Mouse (Mus musculus) c-Kit-positive CD71-positive TER-119-positive erythroid progenitor cells, embryonic 14.5 days (primary cell): Measurements from ENCODE around the gene Cib4.

ENCODE experiments used
- DNase-seq: peaks from one replicate; pipeline ENCODE4 v3.0.0-alpha.2; 2013; ENCODE audit warnings: low spot score

The Cib4 gene

DNA sequence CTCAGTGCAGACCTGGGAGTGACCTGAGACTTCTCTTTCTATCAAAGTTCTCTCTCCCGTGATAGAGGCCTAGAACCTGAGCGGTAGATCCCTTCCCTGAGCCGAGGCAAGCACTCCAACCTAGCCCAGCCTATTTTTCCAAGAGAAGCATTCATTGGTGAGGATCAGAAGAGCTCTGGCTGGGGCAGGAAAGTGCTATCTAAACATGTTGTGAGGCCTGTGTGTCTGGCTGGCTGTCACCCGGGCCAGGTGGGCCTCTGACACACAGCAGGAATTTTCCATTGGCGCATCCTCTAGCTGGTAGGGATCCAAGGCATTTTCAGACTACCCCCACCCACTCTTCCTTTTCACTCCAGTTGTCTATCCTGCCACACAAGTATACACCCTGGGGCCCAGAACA lies 26.2 kb upstream of the Cib4 start:
- DNase-seq, result no peak

DNA sequence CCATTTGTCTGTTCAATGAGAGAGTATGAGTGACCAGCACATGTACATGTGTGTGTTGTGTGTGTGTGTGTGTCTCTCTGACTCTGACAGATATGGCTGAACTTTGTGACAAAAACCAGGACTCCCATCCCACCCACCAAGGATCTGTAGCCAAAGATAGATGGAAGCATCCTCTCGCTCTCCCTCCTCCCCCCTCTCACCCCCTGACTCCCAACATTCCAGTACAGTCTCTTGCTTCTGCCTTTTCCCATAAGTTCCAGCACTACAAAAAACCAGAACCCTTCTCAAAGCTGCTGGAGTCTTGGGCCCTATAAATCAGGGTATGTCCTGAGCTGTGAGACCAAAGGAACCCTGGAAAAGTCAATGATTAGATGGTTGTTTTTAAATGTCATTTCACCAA lies 22.8 kb upstream of the Cib4 start:
- DNase-seq, result no peak

DNA sequence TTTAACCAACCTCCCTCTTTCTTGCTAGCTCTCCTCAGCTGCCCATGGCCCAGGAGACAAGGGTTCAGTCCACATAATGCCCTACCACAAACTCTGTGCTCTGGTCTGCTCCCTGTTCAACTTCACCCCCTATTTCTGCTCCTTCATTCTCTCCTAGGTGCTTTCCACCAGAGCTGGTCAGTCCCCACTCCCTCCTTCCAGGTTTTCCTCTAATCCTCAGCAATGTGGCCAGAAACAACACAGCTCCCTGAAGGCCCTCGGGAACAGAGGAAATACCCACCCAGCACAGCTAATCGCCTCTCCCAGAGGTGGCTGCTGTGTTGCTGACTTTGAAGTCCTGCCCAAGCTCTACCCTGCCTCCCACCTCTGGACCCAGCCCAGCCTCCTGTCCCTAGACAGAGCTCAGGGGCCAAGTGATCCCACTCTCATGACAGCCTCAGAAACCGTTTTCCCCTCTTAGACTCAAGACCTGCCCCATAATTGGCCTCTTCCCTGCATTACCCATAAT lies 14.4 kb upstream of the Cib4 start:
- DNase-seq, result no peak

- no peak for DNase-seq
These were observed 13.8 kb upstream of the Cib4 start for GRCm38 (mm10) chr5:30559421-30559820.

DNA sequence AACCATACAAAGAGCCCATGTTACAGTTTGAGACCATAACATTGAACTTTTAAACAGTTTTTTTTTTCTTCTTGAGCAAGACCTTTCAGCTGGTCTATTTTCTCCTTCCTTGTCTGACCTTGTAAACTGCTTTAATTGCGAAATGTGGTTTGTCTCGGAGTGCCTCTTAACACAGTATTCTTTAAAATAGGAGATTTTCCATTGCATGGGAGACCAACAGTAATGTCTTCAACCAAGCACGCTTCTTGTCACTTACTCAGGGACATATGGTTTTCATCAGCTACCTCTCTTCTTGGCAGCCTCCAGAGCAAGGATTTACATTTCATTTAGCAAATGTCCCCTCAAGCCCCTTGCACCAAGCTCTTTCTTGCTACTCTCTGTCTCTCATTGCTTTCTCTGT lies 10.6 kb upstream of the Cib4 start:
- no peak for DNase-seq

- no peak for DNase-seq
These were observed 9.3 kb upstream of the Cib4 start for GRCm38 (mm10) chr5:30554981-30555380.

- no peak for DNase-seq
These were observed 8.3 kb upstream of the Cib4 start for GRCm38 (mm10) chr5:30553936-30554335.

DNA sequence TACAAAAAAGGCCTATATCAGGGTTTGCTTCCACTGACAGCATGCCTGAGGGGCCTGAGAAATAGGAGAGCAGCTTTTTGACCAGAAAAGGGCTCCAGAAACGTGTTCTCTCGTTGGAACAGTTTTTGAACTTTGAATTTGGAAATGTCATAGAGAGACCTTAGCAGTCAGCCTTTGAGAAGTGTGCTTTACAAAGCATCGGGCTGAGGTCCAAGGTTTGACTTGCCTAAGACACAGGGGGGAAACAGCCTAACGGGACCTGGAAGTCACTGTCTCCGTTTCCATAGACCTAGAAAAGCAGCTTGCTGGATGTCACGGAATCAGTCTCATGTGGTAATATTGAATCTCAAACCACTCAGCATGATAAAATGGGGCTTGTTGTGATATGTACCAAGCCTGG lies 6.4 kb upstream of the Cib4 start:
- DNase-seq, result no peak

GRCm38 (mm10) chr5:30551022-30551638 lies 5.5 kb upstream of the Cib4 start:
- DNase-seq, result no peak

DNA sequence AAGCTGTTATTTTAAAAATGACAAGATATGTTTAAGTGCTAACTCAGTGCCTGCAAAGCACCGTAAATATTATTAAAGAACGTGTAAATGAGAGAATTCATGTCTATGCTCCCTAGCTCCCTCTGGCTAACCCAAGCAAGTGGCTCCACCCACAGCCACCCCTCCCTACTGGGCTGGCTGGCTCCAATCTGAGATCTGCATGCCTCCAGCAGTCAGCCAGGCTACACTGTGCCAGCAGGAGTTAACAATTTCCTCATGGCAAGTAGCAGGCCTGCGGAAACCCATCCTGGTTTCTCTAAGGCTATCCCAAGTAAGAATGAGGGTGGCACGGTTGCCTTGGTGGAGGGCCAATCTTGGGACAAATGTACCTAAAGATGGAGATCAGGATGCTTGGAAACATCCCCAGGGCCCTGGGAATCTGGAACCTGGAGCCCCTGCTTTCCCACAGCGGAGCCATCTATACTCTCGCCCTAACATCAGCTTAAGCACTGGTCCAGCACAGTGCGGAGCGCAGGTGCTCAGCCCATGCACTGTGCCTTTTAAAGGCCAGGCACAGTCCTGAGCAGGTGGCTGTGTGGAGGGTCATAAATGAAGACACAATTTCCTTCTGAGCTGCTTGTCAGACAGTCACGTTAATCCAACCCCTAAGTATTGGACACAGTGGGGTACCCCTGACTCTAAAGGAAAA lies 4.8 kb upstream of the Cib4 start:
- no peak for DNase-seq

GRCm38 (mm10) chr5:30548681-30549080 lies 3.0 kb upstream of the Cib4 start:
- DNase-seq, result no peak

DNA sequence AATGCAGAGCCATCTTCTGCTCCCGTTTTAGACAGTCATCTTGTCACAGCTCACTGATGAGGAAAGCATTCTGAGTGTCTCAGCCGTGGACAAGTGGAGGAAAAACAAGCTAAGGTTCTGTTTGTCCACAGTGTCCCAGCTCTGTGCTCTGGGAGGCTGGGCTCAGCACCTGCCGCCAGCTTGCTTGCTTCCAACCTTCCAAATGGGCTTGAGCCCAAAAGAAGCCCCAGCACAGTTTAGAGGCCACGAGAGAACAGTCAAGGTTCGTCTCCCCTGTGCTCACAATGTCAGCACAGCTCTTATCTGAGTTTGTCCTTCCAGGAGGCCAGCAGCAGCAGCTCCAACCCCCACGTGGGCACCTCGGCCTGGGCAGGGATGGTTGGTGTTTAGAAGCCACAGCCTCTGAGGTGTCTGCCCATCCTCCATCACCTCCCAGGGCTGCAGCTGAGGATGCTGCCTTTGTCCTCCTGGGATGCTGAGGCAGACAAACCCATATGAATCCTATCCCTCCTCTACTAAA lies 9.5 kb downstream of the Cib4 start:
- DNase-seq, result no peak

DNA sequence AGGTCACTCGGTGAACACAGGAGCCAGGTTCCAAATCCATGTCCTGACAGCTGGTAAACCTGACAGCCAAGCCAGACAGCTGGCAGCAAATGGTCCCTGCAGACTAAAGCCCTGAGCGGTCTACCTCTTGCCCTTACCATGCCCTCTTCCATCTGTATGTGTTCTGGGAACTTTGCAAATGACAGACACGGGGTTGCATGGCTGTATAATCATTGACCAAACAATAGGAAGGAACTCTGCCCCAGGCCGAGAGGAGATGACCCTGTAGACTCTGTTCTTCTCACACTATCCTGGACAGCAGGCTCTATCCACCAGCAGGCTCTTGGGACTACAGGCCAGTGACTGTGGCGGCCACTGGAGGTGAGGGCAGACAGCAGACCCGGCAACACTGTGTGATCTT lies 11.0 kb downstream of the Cib4 start:
- no peak for DNase-seq

- no peak for DNase-seq
These were observed 16.7 kb downstream of the Cib4 start for GRCm38 (mm10) chr5:30528906-30529305.

DNA sequence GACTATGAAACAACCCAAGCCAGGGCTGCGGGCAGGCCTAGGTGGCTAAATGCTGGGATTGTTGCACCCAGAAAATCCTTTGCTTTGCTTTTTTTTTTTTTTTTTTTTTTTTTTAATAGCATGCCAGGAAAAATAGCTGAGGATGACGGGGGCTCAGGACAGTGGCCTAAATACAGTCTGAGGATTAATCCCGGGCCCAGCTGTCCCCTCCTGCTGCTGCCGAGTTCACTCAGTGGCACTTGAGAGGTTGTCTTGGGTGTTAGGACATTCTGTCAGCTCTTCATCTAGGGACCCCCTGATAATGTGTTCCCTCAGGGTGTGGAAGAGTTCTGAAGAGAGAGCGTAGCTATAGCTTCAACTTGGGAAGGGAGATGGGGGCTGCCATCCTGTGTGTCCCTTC lies 18.5 kb downstream of the Cib4 start:
- no peak for DNase-seq

DNA sequence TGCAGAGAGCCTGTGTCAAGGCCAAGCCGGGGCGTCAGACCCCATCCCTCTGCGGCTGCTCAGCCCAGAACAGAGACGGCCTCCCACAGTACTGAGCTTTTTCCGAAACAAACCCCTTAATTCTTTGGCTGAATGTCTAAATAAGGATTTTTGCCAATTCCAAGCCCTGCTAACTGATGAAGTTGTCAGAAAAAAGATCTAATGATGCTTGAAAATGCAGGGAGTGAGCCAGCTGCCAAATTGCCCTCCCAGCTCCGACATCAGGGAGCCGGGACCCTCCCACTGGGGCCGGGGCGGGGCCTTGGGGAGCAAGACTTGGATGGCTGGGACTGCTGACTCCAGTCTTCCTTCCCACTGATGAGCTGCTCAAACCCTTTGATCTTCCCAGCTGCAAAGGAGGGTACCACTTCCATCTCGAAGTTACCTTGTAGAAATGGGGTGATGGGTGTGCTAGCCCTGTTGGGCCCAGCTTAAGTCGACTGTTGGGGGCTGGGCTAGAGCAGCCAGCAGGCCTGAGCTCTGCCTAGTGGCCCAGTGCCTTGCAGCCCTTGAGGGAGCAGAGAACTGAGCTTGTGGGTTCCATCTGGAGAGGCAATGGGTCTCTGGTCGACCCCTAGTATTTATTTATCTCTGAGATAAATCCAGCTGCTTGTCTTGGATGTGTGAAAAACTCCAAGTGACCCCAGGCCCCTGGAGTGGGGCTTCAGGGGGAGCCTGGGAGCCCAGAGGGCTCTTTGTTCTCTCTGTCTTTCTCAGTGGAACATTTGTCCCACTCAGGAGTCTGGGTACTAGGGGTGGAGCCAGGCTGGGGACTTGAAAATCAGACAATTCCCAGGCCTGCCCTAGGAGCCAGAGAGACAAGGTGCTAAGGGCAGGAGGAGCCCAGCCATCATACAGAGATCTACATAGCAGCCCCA lies 19.5 kb downstream of the Cib4 start:
- DNase-seq, result no peak

- DNase-seq, result no peak
These were observed 21.4 kb downstream of the Cib4 start for GRCm38 (mm10) chr5:30524213-30524612.

GRCm38 (mm10) chr5:30523131-30523530 lies 22.5 kb downstream of the Cib4 start:
- no peak for DNase-seq

GRCm38 (mm10) chr5:30522406-30522805 lies 23.2 kb downstream of the Cib4 start:
- DNase-seq, result no peak

- peak; percentile 17 for DNase-seq
These were observed 25.4 kb downstream of the Cib4 start for GRCm38 (mm10) chr5:30520214-30520732.

- DNase-seq, result no peak
These were observed 26.1 kb downstream of the Cib4 start for GRCm38 (mm10) chr5:30519494-30519893.

GRCm38 (mm10) chr5:30518547-30518946 lies 27.1 kb downstream of the Cib4 start:
- DNase-seq, result peak; percentile 40
